Mouse (Mus musculus) kidney, postnatal 36 days (tissue): ENCODE measurements at regions not wholly inside any gene's neighbourhood (a gene's known extent, or its start where the extent isn't known, plus 50 kb on each side); places are given as distances from the start of the nearest gene placed in this dataset.
"Not testable (repeated sequence)": the region's sequence is repeated elsewhere in the genome, so short reads cannot be mapped to it uniquely, and the experiment has no call there.

ENCODE experiments used
- DNase-seq, 2 experiments: peaks; one replicate each; pipeline ENCODE4 v3.0.0; 2021 to 2022; ENCODE audit warnings: mixed read lengths in 2 of 2

DNA sequence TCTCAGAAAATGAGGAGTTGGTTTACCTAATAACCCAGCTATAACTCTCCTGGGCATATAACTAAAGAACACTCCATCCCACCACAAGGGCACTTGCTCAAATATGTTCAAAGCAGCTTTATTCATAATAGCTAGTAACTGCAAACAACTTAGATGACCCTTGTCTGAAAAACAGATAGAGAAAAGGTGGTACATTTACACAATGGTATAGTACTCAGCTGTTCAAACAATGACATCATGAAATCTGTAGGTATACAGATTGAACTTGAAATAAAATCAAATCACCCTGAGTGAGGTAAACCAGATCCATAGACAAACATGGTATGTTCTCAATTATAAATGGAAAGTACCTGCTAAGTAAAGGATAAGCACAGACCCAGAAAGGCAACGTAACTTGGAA, 721.5 kb upstream of the Intu start:
- DNase-seq = no peak

DNA sequence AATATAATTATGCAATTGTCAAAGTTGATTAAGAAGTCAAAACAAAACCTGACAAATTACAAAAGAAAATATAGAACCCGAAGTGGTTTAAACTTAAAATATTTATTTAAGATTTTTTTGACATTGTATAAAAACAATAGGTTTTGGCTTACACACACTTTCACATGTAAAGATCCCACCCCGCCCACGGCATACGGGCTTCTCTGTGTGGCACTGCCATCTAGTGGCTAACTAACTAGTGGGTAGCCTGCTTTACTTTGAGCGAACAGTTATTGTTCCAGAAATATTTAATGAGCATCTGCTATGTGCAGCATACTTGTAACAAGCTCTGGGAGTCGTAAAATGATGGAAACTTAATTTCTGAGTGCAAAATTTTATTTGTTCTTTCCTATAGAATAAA, 716.3 kb upstream of the Intu start:
- peak; percentile 44 to 77 for DNase-seq

DNA sequence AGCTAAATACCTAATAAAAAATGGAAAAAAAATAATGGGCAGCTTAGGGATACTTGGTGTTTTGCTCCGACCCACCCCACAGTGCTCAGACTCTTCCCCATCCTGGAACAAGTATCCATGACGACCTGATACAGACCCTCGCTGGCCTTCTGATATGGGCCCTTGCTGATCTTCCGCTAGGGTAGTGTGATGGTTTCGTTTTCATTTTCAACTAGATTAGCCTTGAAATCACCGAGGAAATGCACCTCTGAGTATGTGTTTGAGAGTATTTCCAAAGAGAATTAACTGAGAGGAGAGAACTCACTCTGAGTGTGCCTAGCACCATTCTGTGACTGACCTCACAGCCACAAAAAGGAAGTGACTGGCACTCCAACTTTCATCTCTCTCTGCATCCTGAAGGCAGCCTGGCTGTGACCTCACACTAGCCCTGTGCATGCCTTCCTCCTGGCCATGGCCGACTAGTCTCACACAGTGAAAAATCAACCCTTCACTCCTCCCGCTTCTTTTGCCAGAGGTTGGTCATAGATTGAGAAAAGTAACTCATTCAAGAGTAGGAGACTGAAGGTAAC, 700.5 kb upstream of the Intu start:
- DNase-seq = no peak

DNA sequence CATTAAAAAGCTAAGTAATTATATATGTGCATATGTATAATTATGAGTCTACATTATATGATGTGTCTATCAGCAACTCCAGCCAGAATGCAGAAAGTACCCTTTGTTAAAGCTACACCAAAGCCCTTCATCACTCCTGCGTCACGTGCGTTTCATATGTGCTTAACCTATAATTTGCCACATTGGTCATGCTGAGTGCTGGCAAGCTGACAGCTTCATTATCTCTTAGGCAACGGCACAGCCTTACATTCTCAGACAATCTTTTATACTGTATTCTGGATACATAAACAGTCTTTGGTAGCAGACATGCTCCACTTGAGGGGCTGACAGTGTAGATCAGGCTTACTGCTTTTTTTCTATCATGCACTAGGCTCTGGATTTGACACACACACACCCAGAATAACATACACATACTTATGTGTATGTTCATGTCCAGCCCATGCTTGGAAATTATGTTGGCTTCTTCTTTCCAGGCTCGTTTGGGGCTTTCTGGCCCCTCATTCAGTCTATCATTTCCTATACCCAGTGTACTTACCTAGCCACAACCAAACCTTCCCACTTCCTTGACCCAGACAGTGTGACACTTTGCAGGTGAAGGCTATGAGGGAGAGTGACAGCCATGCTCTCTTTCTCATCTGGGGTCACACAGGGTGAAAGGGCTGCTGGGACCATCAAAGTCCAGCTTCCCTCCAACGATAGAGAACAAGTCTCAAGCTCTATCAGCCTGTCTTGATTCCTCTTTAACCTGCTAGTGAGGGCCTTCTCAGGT, 692.5 kb upstream of the Intu start:
- DNase-seq = no peak

DNA sequence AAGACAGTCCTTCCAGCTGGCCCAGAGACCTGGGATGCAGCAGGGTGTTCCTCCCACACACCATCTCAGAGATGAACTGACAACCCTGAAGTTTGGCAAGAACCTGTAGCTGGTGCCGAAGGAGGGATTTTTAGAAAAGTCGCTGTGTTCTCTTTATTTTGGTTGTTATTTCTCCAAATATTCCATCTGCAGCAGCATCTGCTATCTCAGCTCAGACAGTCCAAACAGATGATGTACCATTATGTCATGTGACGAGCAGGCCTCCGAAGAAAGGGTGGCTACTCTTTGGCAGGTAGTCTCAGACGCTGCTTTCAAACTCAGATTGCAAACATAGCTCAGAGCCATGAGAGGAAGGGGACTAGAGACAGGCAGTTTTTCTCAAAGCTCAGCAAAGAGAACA, 690.1 kb upstream of the Intu start:
- no peak for DNase-seq

DNA sequence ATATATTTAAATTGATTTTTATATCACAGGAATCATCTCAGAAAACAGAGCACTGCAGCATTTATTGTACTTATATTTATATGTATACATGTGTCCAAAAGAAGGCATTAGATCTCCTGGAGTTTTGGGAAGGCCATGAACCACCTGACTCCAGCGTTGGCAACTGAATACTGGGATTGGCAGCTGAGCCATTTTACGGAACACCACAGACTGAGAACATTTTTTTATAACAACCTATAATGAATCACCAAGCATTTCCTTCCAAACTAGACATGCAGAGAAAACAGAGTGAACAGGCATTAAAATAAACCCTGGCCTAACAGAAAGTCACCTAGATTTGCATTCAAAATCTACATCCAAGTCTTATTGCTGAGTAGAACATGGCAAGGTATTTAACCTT, 686.0 kb upstream of the Intu start:
- DNase-seq = no peak

DNA sequence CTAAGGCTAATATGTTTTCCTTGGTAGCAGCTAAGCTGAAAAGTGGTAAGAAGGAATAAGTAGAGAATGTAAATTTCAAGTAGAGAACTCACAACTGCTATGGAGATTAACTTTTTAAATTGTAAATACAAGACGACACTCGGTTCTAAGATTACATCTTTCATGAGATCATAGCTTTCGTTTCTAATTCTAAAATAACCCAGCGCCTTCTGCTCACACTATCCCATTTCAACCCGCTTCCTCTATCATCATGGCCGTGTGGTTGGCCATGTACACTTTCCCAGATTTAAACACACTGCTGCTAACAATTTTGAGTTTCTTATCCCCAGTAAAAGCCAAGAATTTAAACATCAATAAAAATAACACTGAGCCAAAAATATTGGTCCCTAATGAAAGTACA, 682.3 kb upstream of the Intu start:
- no peak for DNase-seq

DNA sequence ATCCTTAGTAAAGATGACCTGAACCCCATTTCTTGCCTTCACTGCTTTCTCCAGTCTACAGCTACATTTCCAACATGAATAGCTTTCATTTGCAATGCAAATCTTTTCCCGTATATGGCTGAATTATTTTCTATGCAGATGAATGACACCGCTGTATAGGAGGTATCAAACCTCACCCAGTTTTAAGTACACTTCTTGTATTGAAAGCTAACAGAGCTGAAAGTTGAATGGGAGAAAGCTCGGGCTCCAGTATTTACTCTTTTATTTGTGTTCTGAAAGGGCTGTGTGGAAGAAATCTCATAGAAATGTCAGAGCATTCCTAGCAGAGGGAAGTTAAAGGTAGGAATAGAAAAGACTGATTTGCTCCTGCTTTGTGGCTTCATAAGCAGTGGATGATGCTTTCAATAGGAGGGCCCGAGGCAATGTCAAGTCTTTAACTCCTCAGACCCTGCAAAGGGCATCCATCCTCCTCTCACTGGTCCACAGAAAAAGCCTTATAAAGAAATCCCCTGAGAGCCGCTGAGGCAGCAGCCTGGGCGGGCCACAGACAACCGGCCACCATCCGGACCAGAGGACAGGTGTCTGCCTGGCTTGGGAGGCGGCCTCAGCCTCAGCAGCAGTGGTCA, 673.8 kb upstream of the Intu start:
- no peak for DNase-seq

DNA sequence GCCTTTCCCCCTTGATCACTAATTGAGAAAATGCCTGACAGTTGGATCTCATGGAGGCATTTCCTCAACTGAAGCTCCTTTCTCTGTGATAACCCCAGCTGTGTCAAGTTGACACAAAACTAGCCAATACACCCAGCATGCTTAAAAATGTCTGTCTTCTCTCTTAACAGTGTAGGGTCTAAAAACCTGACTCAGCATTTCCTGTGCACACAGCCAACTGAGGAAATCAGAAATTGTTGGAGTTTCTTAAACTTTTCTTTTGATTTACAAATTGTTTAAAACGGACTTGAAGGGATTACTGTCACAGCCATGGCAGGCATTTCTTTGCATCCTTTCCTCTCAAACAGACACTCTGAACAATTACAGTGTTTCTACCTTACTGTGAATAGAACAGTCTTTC, 655.0 kb upstream of the Intu start:
- not testable (repeated sequence) for DNase-seq

DNA sequence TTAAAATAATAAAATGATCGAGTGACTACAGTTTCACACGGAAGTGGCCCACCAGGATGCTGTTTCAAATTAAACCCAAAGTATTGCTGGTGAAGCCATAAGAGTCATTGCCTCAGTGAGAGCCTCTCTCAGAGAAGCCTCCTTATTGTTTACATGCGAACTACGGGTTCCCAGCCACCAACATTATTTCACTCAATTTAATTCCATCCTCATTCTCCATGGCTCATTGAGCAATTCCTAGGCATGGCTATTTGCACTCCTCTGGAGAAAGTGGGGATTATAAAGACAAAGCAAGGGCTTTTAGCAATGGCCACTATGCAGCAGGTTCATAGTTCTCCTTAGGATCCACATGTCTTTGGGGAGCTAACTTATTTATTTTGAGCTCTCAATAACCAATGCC, 646.7 kb upstream of the Intu start:
- DNase-seq = no peak

DNA sequence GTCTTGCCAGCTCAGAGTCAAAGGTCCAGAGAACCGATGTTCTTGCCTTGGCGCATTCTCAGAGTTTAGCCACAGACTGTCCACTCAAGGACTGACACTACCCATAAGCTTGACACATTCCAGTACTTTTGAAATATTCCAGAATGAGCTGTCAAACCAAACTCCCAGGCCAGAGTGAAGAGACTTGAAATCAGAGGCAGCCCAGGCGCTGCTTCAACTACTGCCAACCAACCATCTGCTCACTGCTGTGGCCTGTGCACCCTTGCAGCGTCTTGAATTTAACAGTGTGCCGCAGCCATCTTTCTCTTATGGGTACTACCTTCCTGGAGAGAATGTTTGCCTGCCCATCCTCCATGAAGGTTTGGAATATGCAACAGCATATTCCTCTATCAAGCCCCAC, 642.7 kb upstream of the Intu start:
- DNase-seq = no peak

DNA sequence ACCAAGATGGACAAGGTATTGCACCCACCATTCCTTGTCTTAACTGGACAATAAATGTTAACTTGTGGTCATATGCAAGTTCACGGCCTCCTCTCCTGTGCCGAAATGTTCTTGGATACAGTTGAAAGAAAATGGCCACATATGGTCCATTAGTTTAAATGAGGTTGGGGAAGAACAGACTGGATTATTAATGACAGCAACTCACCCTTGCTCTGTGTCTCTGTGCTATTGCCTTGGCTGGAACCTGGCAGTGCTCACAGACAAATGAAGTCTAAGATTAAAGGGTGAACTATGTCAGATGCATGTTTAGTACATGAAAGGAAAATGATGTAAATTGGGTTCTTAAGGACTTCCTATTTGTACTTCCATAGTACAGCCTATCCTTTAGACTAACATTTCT, 641.9 kb upstream of the Intu start:
- no peak for DNase-seq

DNA sequence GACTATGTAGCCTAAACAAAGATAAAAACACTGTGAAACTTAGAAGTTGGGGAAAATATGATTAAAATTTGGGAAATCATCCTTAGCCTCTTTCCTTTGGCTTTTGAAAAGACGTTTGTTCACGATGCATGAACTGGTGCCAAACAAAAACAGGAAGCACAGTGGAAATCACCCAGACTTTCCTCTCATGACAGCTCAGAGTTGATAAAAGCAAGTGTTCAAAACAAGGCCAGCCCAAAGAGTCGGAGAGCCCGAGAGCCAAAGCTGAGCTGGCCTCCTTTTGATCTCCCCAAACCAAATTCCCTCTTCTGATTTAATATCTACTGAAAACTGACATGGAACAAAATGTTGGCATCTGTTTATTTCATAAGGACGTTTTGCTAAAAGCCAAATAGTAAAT, 632.1 kb upstream of the Intu start:
- peak; percentile 8 to 16 for DNase-seq

DNA sequence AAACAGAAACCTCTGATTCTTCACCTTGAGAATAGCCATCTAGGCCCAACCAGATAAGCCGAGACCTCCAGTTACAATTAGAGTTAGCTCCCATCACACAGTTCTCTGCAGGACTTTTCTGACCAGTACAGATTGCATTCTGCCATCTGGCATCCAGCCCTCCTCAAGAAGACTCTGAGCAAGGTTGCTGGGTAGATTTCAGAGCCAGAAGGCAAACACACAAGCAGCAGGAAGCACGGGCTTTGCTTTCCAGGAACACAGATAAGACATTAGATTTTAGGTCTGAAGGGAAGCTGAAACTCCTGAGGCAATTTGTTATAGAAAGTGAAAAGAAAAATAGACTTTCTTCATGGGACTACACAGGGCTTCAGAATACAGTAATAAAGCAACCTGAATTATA, 630.9 kb upstream of the Intu start:
- DNase-seq = peak; percentile 2 to 12

DNA sequence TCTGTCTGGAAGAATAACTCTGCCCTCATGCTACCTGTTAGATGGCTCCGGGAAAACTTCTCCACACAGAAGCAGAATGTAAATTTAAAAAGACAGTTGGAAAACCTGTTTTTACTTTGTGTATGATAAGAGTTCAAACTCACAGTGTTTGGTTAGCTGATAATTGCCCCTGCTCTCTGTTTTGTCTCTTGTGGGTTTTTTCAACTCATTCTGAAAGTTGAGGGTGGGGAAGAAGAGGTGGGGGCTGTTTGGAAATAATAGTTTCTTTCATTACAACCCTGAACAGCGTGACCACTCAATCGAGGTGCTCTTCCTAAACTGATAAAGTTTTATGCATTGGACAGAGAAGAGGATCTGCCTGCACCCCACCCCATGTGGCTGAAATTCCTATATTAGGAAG, 626.7 kb upstream of the Intu start:
- DNase-seq = no peak

DNA sequence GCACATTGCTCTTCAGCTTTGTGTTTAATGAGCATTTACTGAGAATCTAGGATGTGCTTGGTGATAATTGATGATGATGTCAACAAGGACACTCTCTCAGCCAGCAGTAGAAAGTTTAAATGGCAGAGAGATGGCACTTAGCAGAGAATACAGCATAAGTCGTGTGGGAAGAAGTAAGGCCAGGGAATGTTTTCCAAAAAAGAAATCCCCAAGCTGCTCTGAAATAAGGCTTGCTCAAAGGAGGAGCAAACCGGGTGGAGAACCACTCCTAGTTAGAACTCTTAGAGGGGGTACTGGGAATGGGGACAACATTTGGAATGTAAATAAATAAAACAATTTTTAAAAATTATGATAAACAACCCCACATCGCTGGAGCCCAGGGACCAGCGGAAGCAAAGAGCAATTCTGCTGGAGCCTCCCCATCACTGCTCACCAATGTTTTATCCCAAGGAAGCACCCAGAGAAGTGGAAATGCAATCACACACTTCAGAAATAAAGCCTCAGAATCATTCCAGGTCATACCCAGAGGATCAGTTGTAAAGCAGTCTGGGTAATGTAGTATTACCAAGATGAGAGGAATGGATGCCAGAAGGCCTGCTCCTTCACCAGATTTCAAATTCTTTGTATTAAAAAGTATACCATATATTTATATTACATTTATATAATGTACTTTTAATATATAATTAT, 622.3 kb upstream of the Intu start:
- no peak for DNase-seq

DNA sequence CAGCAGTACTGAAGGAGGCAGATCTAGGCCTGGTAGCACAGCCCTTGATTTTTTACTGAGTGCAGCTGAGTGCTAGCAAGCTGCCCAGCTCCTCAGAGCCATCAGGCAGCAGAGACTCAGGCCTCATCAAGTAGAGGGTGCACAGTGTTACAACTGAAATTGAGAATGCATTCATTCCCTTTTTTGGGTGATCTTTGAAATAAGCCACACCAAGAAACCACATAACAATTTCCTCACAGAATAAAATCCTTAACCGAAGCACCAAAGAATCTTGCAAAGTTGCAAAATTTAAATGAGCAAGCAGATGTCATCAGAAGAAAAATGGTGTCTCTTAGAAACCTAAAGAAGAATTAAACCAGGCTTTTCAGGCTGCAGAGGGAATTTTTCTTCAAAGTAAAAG, 621.4 kb upstream of the Intu start:
- no peak for DNase-seq

DNA sequence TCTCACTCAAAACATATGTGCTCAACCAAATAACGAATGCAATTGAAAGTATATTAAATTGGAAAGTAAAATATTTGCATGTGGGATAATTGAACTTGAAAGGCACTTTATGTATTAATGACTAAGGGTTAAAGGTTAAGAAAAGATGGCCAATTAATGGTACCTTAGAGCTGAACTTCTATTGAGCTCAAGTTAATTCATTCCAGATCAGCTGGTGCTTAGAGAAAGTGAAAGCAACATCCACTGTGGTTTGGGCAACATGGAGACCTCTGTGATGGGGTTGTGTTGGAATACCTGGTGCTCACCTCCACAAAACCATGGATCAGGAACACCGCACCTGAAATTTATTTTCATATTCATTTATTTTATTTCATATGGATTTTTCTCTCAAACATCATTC, 612.5 kb upstream of the Intu start:
- no peak for DNase-seq

DNA sequence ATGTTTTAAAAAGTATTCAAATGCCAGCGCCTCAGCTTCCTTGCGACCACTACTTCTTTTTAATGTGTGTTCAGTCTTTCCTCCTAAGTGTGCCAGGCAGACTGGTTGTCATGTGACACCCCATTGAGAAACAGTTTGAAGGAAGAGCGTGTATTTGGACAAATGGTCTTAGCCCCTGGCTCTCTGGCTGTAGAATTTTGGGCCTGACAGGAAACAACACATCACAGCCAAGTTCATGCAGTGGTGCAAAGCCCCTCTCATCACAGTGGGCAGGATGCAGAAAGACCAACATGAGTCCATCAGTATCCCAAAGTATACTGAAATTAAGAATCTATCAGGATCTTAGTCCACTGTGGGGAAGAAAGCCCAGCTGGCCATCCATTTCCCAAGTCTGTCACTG, 605.6 kb upstream of the Intu start:
- DNase-seq = no peak

DNA sequence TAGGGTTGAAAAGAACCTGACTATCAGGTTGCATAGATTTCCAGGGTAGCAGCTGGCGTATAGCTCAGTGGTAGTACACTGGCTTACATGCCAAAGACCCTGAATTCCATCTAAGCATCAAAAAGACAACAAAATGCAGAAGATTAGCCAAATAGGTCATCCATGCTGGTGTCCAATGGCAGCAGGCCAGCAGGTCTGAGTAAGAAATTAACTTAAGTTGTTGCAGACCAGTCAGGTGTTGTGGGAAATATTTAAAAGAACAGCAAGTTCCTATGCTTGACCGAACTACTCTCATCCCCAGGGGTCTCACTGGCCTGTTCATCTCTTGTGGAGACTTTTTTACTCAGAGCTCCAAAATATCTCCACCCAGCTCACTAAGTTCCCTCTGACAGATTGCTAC, 602.7 kb upstream of the Intu start:
- DNase-seq = peak; percentile 86 to 91

DNA sequence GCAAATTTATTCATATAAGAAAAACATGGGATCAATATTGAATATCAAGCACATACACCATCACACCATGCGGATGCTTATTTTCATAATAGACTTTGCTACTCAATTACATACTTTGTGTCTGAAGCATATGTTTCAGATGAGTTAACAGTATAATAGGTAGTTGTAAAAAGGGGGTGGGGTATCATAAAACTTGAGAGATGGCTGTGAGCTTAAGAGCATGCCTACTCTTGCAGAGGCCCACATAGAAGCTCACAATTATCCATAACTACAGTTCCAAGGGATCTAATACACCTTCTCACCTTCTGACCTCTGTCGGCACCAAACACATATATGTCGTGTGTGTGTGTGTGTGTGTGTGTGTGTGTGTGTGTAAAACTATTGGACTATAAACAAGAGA, 597.7 kb upstream of the Intu start:
- no peak for DNase-seq

DNA sequence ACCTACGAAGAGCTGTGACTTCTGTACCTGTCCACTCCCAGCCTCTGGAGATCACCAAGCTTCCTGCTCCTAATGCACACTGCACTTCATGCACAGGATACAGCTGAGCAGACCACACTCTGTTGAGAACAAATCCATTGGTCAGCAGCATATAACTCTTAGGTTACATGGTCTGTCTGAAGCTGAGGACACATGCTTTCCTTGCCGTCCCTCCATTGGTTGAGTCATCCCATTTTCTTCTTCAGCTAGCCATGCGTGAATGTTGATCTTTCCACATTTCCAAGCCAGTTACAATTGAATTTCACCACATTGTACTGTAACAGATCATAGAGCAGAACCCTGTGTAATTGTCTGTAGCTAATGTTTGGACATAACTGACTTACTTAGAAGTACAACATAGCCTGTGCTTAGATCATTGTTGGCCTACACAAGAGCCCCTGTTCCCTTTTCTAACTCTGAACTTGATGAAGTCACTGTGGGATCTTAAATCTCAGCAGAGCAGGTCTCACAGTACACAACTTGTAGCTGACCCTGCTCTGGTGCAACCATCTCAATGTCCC, 593.3 kb upstream of the Intu start:
- DNase-seq = no peak

DNA sequence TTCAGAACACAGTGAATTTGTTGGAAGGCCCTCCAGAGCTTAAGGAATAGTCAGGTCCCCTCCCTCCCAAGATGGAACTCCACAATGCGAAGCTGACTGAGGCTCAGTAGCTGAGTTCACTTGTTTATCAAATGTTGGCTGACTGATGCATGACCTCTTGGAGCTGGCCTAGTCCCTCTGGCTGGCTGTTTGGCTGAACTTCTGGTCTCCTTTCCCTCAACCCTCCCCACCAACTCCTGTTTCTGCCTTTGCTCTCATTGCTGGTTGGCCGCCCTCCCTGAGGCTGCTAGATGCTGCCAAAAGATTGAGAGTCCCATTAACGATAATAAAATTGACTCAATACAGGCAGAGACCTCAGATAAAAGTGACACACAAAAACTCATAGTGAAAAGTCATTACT, 586.5 kb upstream of the Intu start:
- DNase-seq = peak; percentile 32 to 45

DNA sequence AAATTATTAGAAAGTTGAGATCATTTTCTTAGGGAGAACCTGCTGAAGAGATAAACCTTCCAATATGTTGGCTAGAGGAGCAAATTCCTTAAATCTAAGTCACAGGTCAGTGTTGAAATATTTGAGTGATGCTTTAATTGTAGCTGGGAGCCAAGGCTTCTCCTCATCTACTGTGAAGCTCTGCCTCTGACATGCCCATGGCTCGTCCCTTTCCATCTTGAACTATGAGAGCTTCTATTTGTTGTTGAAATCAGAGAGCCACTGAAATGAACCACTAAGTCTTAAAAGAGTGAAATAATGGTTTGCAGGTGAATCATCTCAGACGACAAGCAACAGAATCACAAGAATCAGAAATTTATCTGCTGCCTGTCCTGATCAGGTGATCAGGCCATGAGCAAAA, 579.0 kb upstream of the Intu start:
- no peak for DNase-seq
